Mouse (Mus musculus): Measurements from ENCODE around the gene Atad3a.
"Not testable (repeated sequence)": the region's sequence is repeated elsewhere in the genome, so short reads cannot be mapped to it uniquely, and the experiment has no call there.

Gene Atad3a

GRCm38 (mm10) chr4:155760613-155761355 is at the start of gene Atad3a:
Gene Atad3a, minus strand, starts transcription at chr4:155761093.
- peak; percentile 97 for DNase-seq (ENCODE audit: extremely low spot score, low spot score)

DNA sequence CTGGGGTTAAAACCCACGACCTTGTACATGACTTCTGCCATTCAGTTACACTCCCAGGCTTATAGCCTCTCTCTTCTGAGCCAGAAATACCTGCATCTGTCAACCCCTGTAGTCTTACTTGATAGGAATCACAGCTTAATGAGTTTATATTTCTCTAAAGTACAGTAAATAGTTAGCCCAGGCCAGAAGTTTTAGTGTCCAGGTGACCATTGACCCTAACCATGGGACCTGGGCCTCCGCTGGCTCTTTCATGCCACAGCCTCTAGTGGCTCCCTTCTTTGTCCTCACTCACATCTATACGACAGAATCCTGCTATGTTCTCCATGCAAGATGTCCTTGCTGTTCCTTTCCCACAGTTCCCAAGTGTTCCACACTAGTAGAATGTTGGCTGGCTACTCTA is 46.9 kb upstream of the Atad3a start:
- no peak for DNase-seq (ENCODE audit: extremely low spot score, low spot score)

GRCm38 (mm10) chr4:155803340-155804041 is 42.6 kb upstream of the Atad3a start:
- DNase-seq (ENCODE audit: extremely low spot score, low spot score) = peak; percentile 97

DNA sequence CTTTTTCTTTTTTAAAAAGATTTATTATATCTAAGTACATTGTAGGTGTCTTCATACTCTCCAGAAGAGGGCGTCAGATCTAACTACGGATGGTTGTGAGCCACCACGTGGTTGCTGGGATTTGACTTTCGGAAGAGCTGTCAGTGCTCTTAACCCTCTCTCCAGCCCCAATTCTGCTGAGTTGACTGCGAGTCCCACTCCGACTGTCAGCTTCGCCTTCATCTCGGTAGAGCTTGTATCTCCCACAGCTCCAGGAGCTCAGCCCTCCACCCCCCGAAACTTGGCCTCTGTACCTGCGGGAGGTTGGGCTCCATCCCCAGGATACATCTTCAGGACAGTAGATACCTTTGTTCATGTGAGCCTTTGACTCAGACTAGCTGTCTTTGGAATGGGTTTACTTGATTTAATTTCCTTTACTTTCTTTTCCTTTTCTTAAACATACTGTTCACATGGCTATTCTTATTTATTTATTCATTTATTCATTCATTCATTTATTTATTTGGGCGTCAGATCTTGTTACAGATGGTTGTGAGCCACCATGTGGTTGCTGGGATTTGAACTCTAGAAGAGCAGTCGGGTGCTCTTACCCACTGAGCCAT is 41.9 kb upstream of the Atad3a start, which contains the start of gene Mrpl20:
TSS of gene Mrpl20 (plus strand) at position 138 of the 599 bp plus-strand sequence.
- DNase-seq (ENCODE audit: extremely low spot score, low spot score) = no peak

DNA sequence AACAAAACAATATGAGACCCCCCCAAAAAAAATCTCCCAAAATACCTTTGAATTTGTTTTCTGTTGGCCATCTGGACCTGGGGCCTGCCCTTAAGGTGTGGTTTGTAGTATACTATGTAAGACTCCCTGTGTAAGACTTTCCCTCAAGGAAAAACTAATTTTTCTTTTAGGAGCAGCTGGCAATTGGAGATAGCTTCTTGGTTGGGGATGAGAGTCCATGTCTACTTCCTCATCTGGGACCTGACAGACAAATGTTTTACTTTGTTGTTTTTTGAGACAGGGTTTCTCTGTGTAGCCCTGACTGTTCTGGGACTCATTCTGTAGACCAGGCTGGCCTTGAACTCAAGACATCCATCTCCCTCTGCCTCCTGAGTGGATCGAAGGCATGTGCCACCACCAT is 41.2 kb upstream of the Atad3a start:
- DNase-seq (ENCODE audit: extremely low spot score, low spot score) = no peak

GRCm38 (mm10) chr4:155793730-155794129 is 32.8 kb upstream of the Atad3a start:
- DNase-seq (ENCODE audit: extremely low spot score, low spot score) = no peak

- DNase-seq (ENCODE audit: extremely low spot score, low spot score) = no peak
These were observed 30.5 kb upstream of the Atad3a start for GRCm38 (mm10) chr4:155791240-155791933.

- no peak for DNase-seq (ENCODE audit: extremely low spot score, low spot score)
These were observed 29.8 kb upstream of the Atad3a start for GRCm38 (mm10) chr4:155790650-155791161.

DNA sequence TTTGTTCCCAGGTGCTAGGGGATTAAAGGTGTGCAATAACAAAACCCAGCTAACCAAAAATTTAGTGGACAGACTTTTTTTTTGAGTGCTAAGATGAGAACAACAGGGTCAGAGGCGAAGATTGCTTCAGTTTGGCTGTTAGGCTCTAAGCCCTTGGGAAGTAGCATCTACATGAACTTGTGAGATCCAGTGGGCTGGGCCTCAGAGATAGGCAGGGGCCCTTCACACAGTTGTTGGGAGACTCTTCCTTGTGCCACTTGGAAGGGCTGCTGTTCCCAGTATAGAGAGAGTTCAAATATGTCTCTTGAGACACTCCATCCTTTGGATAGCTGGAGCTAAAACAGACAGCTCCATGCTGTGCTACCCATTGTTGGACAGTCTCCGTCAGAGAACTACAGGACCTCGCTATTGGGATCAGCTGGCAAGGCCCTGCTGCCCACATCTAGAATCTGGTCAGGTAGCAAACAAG is 29.2 kb upstream of the Atad3a start, which contains the start of gene Ankrd65:
TSS of gene Ankrd65 (plus strand) at position 419 of the 469 bp plus-strand sequence.
- no peak for DNase-seq (ENCODE audit: extremely low spot score, low spot score)

DNA sequence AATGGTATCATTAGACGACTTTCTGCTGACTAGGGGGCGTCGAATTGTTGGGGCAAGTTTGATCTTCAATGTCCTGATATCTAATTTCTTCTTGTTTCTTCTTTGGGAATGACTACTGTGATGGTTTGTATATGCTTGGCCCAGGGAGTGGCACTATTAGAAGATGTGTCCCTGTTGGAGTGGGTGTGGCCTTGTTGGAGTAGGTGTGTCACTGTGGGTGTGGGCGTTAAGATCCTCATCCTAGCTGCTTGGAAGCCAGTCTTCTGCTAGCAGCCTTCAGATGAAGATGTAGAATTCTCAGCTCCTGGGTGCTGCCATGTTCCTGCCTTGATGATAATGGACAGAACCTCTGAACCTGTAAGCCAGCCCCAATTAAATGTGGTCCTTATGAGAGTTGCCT is 27.9 kb upstream of the Atad3a start:
- not testable (repeated sequence) for DNase-seq (ENCODE audit: extremely low spot score, low spot score)

- no peak for DNase-seq (ENCODE audit: extremely low spot score, low spot score)
These were observed 27.4 kb upstream of the Atad3a start for GRCm38 (mm10) chr4:155788300-155788699.

- no peak for DNase-seq (ENCODE audit: extremely low spot score, low spot score)
These were observed 24.9 kb upstream of the Atad3a start, which contains the start of gene Tmem88b for GRCm38 (mm10) chr4:155785819-155786218. Gene Tmem88b, minus strand, starts transcription at chr4:155785874.

DNA sequence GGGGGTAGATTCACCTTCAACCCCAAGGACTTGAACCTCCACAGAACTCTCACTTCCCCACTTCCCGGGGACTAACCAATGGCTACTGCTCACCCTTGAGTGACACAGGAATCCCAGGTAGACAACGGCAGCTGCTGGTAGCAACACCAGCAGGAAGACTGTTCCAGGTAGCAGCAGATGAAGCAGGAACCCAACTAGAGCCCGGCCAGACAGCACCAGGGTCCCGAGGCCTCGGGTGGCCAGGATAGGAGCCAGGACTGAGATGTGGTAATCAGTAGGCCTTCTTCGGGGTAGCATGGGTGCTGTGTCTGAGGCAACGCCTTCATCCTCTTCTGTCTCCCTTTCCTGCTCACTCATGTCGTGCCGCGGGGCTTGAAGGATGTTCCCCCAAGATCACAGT is 24.4 kb upstream of the Atad3a start:
- DNase-seq (ENCODE audit: extremely low spot score, low spot score) = no peak

- DNase-seq (ENCODE audit: extremely low spot score, low spot score) = peak; percentile 87
These were observed 23.3 kb upstream of the Atad3a start for GRCm38 (mm10) chr4:155784081-155784701.

DNA sequence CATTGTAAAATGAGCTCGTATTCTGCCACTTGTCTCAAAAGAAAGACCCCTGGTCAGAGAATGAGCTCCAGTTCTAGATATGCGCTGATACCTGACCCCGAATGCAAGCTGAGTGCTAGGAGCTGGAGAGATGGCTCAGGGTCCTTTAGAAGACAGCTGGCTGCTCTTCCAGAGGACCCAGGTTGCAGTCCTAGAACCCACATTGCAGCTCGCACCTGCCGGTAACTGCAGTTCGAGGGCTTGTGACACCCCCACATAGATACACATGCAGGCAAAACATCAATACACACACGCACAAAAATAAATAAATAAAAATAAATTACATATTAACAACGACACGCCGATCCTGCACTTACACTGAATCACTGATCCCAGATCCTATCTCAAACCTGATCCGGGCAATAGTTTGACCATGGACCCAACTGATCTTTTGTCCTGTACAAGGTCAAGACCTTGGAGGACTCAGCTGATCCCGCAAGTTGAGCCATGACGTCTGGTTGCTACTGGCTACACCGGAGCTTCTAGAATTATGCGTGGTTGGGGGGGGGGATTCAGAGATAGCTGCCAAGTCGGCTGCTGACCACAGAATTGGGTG is 22.7 kb upstream of the Atad3a start:
- no peak for DNase-seq (ENCODE audit: extremely low spot score, low spot score)

DNA sequence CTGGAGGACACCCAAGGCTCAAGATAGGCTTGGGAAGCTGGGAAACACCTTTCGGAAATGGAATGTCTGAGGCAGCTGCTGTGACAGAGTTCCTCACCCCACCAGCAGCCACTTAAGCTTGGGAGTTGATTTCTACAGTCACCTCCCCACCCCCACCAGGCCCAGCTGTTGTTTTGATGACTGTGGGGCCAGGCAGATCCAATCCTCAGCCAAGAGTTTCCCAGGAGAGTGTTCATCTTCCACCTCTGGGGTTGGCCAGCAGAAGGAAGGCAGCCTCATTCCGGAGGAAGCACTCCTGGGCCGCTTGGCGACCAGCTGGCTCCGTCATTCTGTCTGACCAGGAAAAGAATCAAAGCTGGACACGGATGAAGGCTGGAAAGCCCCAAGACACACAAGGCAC is 20.0 kb upstream of the Atad3a start:
- DNase-seq (ENCODE audit: extremely low spot score, low spot score) = no peak

DNA sequence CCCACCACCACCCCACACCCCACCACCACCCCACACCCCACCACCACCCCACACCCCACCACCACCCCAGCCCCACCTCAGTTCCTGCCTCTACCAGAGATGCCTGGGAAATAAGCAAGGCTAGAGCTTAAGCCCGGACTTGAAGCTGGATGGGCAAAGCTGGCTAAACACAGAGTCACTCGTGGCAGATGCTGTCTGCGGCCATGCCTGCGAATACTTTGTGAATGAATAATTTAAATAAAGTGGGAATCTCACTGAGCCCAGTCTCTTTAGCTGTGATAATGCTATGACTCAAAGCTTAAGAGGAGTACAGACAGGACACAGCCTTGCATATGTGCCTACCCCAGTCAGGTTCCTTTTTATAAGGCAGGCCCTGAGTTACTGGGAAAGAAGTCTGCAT is 18.6 kb upstream of the Atad3a start:
- no peak for DNase-seq (ENCODE audit: extremely low spot score, low spot score)

DNA sequence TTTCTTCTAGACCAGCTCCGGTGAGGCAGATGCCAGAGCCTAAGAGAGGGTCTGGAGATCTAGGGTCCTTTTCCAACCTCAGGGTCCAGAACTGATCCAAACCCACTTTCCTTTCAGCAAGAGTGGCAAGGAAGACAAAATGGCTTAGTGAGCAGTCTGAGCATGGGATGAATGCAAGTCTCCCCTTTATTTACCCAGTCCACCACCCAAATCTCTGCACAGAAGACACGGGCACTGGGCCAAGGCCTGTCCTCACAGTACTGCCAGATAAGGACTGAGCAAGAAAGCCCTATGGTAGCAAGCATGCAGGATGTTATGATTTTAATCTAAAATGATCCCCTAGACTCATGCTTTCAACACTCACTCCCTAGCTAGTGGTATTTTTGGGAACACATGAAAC is 16.9 kb upstream of the Atad3a start:
- DNase-seq (ENCODE audit: extremely low spot score, low spot score) = no peak

DNA sequence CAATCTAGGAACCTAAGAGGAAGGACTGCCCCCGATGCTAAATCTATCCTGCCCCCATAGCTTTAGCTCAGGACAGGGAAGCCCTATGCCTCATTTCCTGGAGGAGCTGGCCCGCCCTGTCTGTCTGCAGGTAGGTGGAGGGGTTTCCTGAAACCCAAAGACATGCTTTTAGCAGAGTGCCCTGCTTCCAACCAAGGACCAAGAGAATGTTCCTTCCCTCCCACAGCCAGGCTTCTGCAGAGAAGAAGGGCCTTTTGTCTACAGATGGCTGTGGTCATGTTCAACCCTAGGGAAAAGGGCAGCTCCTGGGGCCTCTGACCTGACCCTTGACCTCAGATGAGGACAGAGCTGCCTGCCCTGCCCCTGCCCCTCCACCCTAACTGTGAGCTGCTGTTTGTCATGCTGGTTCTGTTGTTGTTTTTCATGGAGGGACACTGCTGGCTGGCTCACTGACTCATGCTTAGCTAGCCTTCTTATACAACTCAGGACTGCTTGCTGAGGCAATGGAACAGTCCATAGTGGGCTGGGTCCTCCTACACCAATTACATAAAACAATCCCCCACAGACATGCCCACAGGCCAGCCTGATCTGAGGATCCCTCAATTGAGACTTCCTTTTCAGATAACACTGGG is 15.9 kb upstream of the Atad3a start:
- DNase-seq (ENCODE audit: extremely low spot score, low spot score) = peak; percentile 47

GRCm38 (mm10) chr4:155775855-155776254 is 15.0 kb upstream of the Atad3a start:
- no peak for DNase-seq (ENCODE audit: extremely low spot score, low spot score)
